Mouse (Mus musculus) heart, adult 2 months (tissue): ENCODE data around the gene Apobec3. TPM values are rescaled to one million over a fixed set of nuclear protein-coding genes. Genes with fewer than 3 reads are reported as not detected.

Source experiments
- DNase-seq, 2 experiments: peaks; one replicate each; pipeline ENCODE4 v3.0.0; 2021
- H3K27ac ChIP-seq: fragments of 200-600 bp; 2 replicates; pipeline ENCODE4 v1.8.1; 2022
- H3K27me3 ChIP-seq: fragments of 200-500 bp; 2 replicates; pipeline ENCODE4 v1.6.1; 2012; ENCODE audit warnings: mild to moderate bottlenecking, low read length, inconsistent platforms, mixed read lengths; ENCODE audit not compliant: control insufficient read depth, insufficient read depth
- H3K36me3 ChIP-seq: fragments of 200-500 bp; 2 replicates; pipeline ENCODE4 v1.6.1; 2012; ENCODE audit warnings: low read length, inconsistent platforms; ENCODE audit not compliant: control insufficient read depth, insufficient read depth
- H3K4me1 ChIP-seq: fragments of 200-500 bp; 2 replicates; pipeline ENCODE4 v1.6.1; 2011; ENCODE audit warnings: low read length; ENCODE audit not compliant: control insufficient read depth, insufficient read depth
- H3K4me3 ChIP-seq: fragments of 200-600 bp; 2 replicates; pipeline ENCODE4 v1.8.1; 2022
- H3K79me2 ChIP-seq: fragments of 200-500 bp; replicated peaks from 2 replicates; pipeline ENCODE4 v1.6.1; 2012; ENCODE audit warnings: mild to moderate bottlenecking, inconsistent platforms, low read length, moderate library complexity, mixed read lengths; ENCODE audit not compliant: control insufficient read depth, insufficient read depth
- H3K9ac ChIP-seq: fragments of 200-500 bp; 2 replicates; pipeline ENCODE4 v1.6.1; 2012; ENCODE audit warnings: low read depth, mild to moderate bottlenecking, control low read depth, inconsistent platforms, low read length, mixed read lengths
- CTCF ChIP-seq: fragments of 200-600 bp; IDR thresholded peaks from 2 replicates; pipeline ENCODE4 v1.8.1; 2022; ENCODE audit warnings: antibody characterized with exemption, mild to moderate bottlenecking, moderate library complexity
- EP300 ChIP-seq: fragments of 200-500 bp; IDR thresholded peaks from 2 replicates; pipeline ENCODE4 v1.6.1; 2011; ENCODE audit warnings: low read depth, low read length, control low read depth; ENCODE audit not compliant: insufficient read depth
- POLR2A ChIP-seq: fragments of 200-500 bp; IDR thresholded peaks from 2 replicates; pipeline ENCODE4 v1.6.1; 2011; ENCODE audit warnings: mild to moderate bottlenecking, low read depth, low read length, control low read depth; ENCODE audit not compliant: insufficient read depth
- WGBS: fragments of 180-500 bp; shearing (Covaris S2); methylation state at CpG from one replicate; pipeline ENCODE4 v1.1.7; 2018; 5-methylcytosine and 5-hydroxymethylcytosine counted together
- intact Hi-C: fragments of 180-260 bp; cut with DNase I; formaldehyde crosslinking; loops from one replicate; pipeline ENCODE4 v1.15.1; 2025
- polyA plus RNA-seq: library from polyadenylated mRNA; depleted of rRNA; stranded (reverse); fragments of >200 nt; gene quantifications from 2 replicates; pipeline ENCODE4 v1.2.3, GENCODE M21; 2012; rRNA removed
- total RNA-seq, 2 experiments: library from RNA; stranded (reverse); gene quantifications; 2 replicates each; pipeline ENCODE4 v1.2.3; 2021

The Apobec3 gene
- total and polyA plus RNA-seq, 3 experiments = 6.8 to 13.9 (median 7.1) TPM

DNA sequence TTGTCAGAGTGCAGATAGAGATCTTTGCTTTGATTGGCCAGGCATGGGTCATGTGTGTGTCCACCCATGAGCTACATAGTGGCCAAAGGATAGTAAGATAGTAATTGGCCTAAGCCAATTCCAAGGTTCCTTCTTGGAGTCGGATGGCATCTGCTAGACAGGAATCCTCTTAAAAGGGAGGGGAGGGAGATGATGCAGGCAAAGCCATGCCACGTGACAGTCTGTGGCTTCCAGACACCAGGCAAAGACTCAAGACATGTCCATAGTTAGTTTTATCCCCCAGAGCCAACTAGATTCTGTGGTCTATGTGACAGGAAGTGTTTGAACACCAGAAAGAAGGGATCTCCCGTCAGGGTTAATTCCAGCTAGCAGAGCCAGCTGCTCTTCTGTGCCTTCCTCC lies 67.0 kb downstream of the Apobec3 start:
- no peaks in the 10 kb centered on the region for H3K27me3 ChIP-seq
- peaks cover 4% of the 10 kb centered on the region for H3K4me1 ChIP-seq
- no peak overlapping the region for H3K27ac ChIP-seq
- H3K4me3 ChIP-seq = no peak overlapping the region
- no peak for DNase-seq
- 47% methylated on average over 3 of the region's 3 CpGs for WGBS
- H3K79me2 ChIP-seq = no peaks in the 10 kb centered on the region
- no peaks in the 10 kb centered on the region for H3K36me3 ChIP-seq
- H3K9ac ChIP-seq = no peak overlapping the region
- intact Hi-C loops = no loop called here
- TF ChIP-seq EP300 (no peak), CTCF (no peak), POLR2A (no peak)

DNA sequence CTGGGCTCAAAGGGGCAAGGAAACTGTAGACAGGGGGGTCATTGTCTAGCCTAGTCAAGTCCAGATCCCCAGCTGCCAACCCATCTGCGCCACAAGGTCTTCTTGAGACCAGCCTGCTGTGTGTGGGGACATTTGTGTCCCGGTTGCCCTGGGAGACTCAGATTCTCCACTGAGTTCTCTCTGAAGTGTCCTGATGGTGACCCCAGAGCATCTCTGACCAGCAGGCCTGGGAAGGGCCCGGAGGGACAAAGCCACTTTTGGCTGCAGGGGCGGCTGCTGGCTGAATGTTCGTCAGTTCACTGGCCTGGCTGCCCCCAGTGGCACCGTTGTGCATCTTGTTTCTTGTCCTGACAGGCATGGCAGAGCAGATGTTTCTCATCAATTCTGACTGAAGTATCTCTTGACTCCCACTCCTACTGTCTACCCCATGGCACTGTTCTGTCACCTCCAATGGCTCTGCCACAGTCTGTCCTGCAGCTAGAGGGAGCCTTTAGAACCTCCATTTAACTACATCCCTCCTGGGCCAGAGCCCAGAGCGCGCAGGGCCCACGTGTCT lies 70.0 kb downstream of the Apobec3 start:
- H3K27me3 ChIP-seq = no peaks in the 10 kb centered on the region
- no peak overlapping the region for H3K9ac ChIP-seq
- H3K4me3 ChIP-seq = no peak overlapping the region
- H3K79me2 ChIP-seq = no peaks in the 10 kb centered on the region
- TF ChIP-seq CTCF (peak; percentile 68), EP300 (no peak)
- peak; percentile 42 to 44 for DNase-seq
- H3K4me1 ChIP-seq = no peaks in the 10 kb centered on the region
- H3K27ac ChIP-seq = no peak overlapping the region
- no peaks in the 10 kb centered on the region for H3K36me3 ChIP-seq
- intact Hi-C loops = no loop called here
- WGBS = 67% methylated on average over 9 of the region's 9 CpGs

DNA sequence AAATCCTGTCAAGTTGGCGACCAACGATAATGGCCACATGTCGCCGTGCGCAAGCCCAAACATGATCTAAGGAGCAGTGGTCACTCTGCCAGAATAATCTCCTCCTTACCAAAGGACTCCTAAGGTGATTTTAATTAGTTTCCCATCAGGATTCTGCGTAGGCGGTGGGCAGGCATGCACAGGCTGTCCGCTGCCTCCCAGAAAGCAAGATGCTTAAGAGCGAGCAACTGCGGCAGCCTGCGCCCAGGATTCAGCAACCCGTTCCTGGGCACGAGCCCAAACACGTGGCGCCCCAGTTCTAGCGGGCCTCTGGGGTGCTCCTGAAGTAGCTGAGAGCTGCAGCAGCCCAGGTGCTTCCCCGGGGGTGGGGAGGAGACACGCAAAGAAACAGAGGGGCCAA lies 71.2 kb downstream of the Apobec3 start:
- 90% methylated on average over 18 of the region's 18 CpGs for WGBS
- Histone ChIP-seq H3K27ac (no peak overlapping the region), H3K4me3 (no peak overlapping the region), H3K9ac (no peak overlapping the region), H3K36me3 (no peaks in the 10 kb centered on the region), H3K79me2 (no peaks in the 10 kb centered on the region), H3K4me1 (no peaks in the 10 kb centered on the region), H3K27me3 (no peaks in the 10 kb centered on the region)
- intact Hi-C loops = no loop called here
- no peak for DNase-seq
- TF ChIP-seq EP300 (no peak), POLR2A (no peak), CTCF (no peak)

DNA sequence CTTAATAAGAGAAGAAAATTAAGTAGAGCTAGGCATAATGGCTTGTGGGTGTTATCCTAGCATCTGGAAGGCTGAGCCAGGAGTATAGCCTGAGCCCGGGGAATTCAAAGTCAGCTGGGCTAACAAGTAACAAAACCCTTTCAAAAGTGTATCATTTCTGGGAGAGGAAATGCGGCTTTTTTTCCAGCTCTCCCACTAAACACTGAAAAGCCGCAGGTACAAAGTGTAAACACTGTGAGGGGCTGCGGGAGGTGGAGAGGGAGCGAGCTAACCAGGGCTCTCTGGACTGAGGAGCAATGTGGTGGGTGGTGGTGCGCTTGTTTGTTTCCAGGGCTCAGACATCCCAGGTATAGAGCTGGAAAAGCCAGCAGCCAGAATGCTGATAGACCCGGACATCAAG lies 72.9 kb downstream of the Apobec3 start:
- TF ChIP-seq POLR2A (no peak), EP300 (no peak)
- intact Hi-C loops = no loop called here
- no peak overlapping the region for H3K9ac ChIP-seq
- no peak overlapping the region for H3K27ac ChIP-seq
- no peaks in the 10 kb centered on the region for H3K79me2 ChIP-seq
- no peaks in the 10 kb centered on the region for H3K4me1 ChIP-seq
- no peak overlapping the region for H3K4me3 ChIP-seq
- no peaks in the 10 kb centered on the region for H3K36me3 ChIP-seq
- DNase-seq = no peak
- no peaks in the 10 kb centered on the region for H3K27me3 ChIP-seq
- 91% methylated on average over 7 of the region's 7 CpGs for WGBS

Other genes starting within 250 kb of the Apobec3 start
- gene Fam227a, start 232.7 kb upstream of the Apobec3 start, total RNA-seq = under 1 TPM; 0.75 to 0.84 TPM
- 1.2 and 1.4 TPM in 2 replicates for gene Fam227a, start 232.7 kb upstream of the Apobec3 start, polyA plus RNA-seq
- gene Cby1, start 232.5 kb upstream of the Apobec3 start, total RNA-seq = 10 to 100 TPM; 18.6 to 19.3 TPM
- 10.1 and 13.8 TPM in 2 replicates for gene Cby1, start 232.5 kb upstream of the Apobec3 start, polyA plus RNA-seq
- 100 to 1,000 TPM in 1 of 2 experiments, 10 to 100 TPM in 1; 99.8 to 109 TPM for gene Tomm22, start 220.8 kb upstream of the Apobec3 start, total RNA-seq
- 57.8 and 112 TPM in 2 replicates for gene Tomm22, start 220.8 kb upstream of the Apobec3 start, polyA plus RNA-seq
- gene Josd1, start 203.7 kb upstream of the Apobec3 start, total RNA-seq = 10 to 100 TPM; 22.1 to 24.9 TPM
- gene Josd1, start 203.7 kb upstream of the Apobec3 start, polyA plus RNA-seq = 16.1 and 25.6 TPM in 2 replicates
- 10 to 100 TPM; 26.9 to 30.1 TPM for gene Gtpbp1, start 200.8 kb upstream of the Apobec3 start, total RNA-seq
- gene Gtpbp1, start 200.8 kb upstream of the Apobec3 start, polyA plus RNA-seq = 27.0 and 30.5 TPM in 2 replicates
- 10 to 100 TPM; 83.3 to 96.7 TPM for gene Sun2, start 149.1 kb upstream of the Apobec3 start, total RNA-seq
- 57.9 and 69.2 TPM in 2 replicates for gene Sun2, start 149.1 kb upstream of the Apobec3 start, polyA plus RNA-seq
- 10 to 100 TPM; 19.3 to 21.7 TPM for gene Dnal4, start 113.8 kb upstream of the Apobec3 start, total RNA-seq
- 43.0 and 46.8 TPM in 2 replicates for gene Dnal4, start 113.8 kb upstream of the Apobec3 start, polyA plus RNA-seq
- gene Nptxr, start 86.9 kb upstream of the Apobec3 start, total RNA-seq = 1 to 10 TPM; 1.5 to 1.7 TPM
- 1.3 and 1.6 TPM in 2 replicates for gene Nptxr, start 86.9 kb upstream of the Apobec3 start, polyA plus RNA-seq
- gene Npcd, start 57.4 kb upstream of the Apobec3 start, total RNA-seq = under 1 TPM; 0.29 to 0.30 TPM
- 0.31 TPM in 1 of 2 replicates, not detected in the other for gene Npcd, start 57.4 kb upstream of the Apobec3 start, polyA plus RNA-seq
- gene Cbx6, start 57.0 kb upstream of the Apobec3 start, total RNA-seq = 10 to 100 TPM; 21.1 to 21.3 TPM
- gene Cbx6, start 57.0 kb upstream of the Apobec3 start, polyA plus RNA-seq = 22.9 and 24.1 TPM in 2 replicates
- gene Cbx7, start 79.5 kb downstream of the Apobec3 start, total RNA-seq = 10 to 100 TPM; 18.9 to 21.7 TPM
- 21.4 and 31.6 TPM in 2 replicates for gene Cbx7, start 79.5 kb downstream of the Apobec3 start, polyA plus RNA-seq
- 10 to 100 TPM; 27.1 to 27.3 TPM for gene Pdgfb, start 123.3 kb downstream of the Apobec3 start, total RNA-seq
- 32.6 and 45.1 TPM in 2 replicates for gene Pdgfb, start 123.3 kb downstream of the Apobec3 start, polyA plus RNA-seq
- 10 to 100 TPM; 69.6 to 95.0 TPM for gene Syngr1, start 199.7 kb downstream of the Apobec3 start, total RNA-seq
- 247 and 250 TPM in 2 replicates for gene Syngr1, start 199.7 kb downstream of the Apobec3 start, polyA plus RNA-seq
- gene Rpl3, start 200.2 kb downstream of the Apobec3 start, total RNA-seq = 100 to 1,000 TPM; 137 to 150 TPM
- 201 and 230 TPM in 2 replicates for gene Rpl3, start 200.2 kb downstream of the Apobec3 start, polyA plus RNA-seq
- 10 to 100 TPM; 17.8 to 24.5 TPM for gene Tab1, start 241.5 kb downstream of the Apobec3 start, total RNA-seq
- gene Tab1, start 241.5 kb downstream of the Apobec3 start, polyA plus RNA-seq = 24.1 and 29.3 TPM in 2 replicates